Mouse (Mus musculus) ovary, adult 2 months (tissue): ENCODE measurements around the gene Dhx35. TPM values are rescaled to one million over a fixed set of nuclear protein-coding genes. Genes with fewer than 3 reads are reported as not detected.

ENCODE experiments used
- polyA plus RNA-seq: library from polyadenylated mRNA; depleted of rRNA; stranded (reverse); fragments of >200 nt; gene quantifications from 2 replicates; pipeline ENCODE4 v1.2.3, GENCODE M21; 2012; rRNA removed

Gene Dhx35
- polyA plus RNA-seq = 25.3 and 27.5 TPM in 2 replicates

DNA sequence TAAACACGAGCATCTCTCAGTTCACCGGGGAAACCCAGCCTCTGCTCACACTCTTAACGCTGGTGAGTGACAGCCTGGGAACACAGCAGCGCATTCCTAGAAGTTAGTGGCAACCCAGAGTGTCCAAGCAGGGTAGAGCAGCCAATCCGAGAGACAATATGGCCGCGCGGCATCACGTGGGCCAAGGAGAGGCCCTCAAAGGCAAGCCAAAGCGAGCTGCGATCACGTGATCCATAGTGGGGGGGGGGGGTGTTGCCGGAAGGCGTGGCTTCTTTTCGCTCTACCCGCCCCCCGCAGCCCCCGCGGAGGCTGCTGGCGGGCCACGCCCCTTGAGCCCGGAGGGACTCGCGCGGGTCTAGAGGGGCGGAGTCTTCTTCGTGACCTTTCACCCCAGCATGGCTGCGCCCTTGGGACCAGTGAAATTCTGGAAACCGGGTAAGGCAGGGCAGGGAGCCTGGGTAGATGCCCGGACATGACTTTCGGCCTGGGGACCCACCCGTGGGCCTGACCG is at the start of gene Dhx35:
TSS of gene Dhx35 (plus strand) at position 314 of the 511 bp plus-strand sequence.

DNA sequence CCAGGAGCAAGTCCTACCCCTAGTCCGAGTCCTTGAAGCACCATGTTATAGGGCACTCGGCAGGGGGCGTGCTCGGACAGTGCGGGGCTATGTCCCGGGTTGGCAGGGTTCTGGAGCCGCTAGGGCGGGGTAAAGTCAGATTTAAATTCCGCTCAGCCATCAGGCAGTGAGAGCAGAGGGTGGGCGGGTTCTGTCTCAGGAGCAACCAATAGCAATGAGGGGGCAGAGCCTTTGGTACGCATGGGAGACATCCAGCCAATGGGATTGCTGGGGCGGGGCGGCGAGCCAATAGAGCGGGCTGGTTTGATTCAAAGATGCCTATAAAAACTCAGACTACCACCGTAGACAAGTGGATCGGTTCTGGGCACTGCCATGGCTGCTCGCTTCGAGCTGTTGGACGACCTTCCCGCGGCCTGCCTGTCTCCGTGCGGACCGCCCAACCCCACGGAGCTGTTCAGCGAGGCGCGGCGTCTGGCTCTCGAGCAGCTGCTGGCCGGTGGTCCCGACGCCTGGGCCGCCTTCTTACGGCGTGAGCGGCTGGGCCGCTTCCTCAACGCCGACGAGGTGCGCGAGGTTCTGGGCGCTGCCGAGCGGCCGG is 26.8 kb upstream of the Dhx35 start, which contains the start of gene Fam83d:
TSS of gene Fam83d (plus strand) at position 352 of the 598 bp plus-strand sequence.

Other genes starting within 250 kb of the Dhx35 start
- gene Slc32a1, start 184.0 kb upstream of the Dhx35 start, polyA plus RNA-seq = not detected in 2 replicates
- 11.6 and 14.3 TPM in 2 replicates for gene Actr5, start 169.9 kb upstream of the Dhx35 start, polyA plus RNA-seq
- gene Ppp1r16b, start 129.4 kb upstream of the Dhx35 start, polyA plus RNA-seq = 6.1 and 7.8 TPM in 2 replicates
- gene Fam83d, start 26.7 kb upstream of the Dhx35 start, polyA plus RNA-seq = 28.5 and 44.9 TPM in 2 replicates